10 mouse cellular contexts compared by ENCODE assay signal in genomic region chr17:36355343-36355742, GRCm38 (mm10). TPM values are rescaled to one million over a fixed set of nuclear protein-coding genes. Genes with fewer than 3 reads are reported as not detected.
DNase-seq lines count a peak whose midpoint lies in the region; ATAC-seq and TF ChIP-seq lines count a peak whose summit lies in the region.
"Not testable (repeated sequence)": the region's sequence is repeated elsewhere in the genome, so short reads cannot be mapped to it uniquely, and the experiment has no call there.
"Had no signal": no experiment of that assay in that cellular context is flagged by ENCODE, and none has a peak within 500 bp of the region (broad histone marks: within the 10 kb centered on the region; RNA-seq: fewer than 3 reads in every experiment).

No protein-coding gene starts in this region.

- not testable (repeated sequence) for H3K27me3 ChIP-seq in midbrain, embryonic 15.5 days (replicated peaks); small intestine, adult 2 months (ENCODE audit: control insufficient read depth, insufficient read depth, low read length)

- intact Hi-C loops in left cerebral cortex, postnatal 14 days (cut with DNase I): loop anchor here (2.0 to 10.0 kb wide), 4 partner anchors 48 to 849 kb away; partner anchors contain the start of gene Olfr94

- not testable (repeated sequence) for H3K36me3 ChIP-seq in midbrain, embryonic 15.5 days (replicated peaks); small intestine, adult 2 months (ENCODE audit: control insufficient read depth, insufficient read depth, low read length)

- ATAC-seq in granulocyte monocyte progenitor cell, adult 5-6 weeks (replicated peaks; ENCODE audit: poor library complexity, severe bottlenecking): peak; percentile 81
- ATAC-seq in midbrain, embryonic 15.5 days (replicated peaks): peak; percentile 79

- H3K9me3 ChIP-seq in midbrain, embryonic 15.5 days: not testable (repeated sequence)

- not testable (repeated sequence) for H3K4me1 ChIP-seq in midbrain, embryonic 15.5 days; small intestine, adult 2 months (ENCODE audit: control insufficient read depth, insufficient read depth, insufficient read length, low read length)

- not testable (repeated sequence) for H3K4me3 ChIP-seq in midbrain, embryonic 15.5 days; small intestine, adult 2 months (ENCODE audit: low read depth, low read length)

- not testable (repeated sequence) for H3K4me2 ChIP-seq in midbrain, embryonic 15.5 days

- peak; percentile 9 for DNase-seq in 3134 (ENCODE audit: extremely low read depth, insufficient read length, low spot score)
- DNase-seq in adrenal gland, postnatal 10 days: peak; percentile 66
- DNase-seq in embryo, embryonic 11.5 days (ENCODE audit: low read depth, low spot score): peak; percentile 11
- peak; percentile 74 for DNase-seq in kidney, adult 9 months
- DNase-seq in left cerebral cortex, postnatal 14 days (ENCODE audit: low spot score in 2 of 2): peak; percentile 82 to 92

- not testable (repeated sequence) for H3K27ac ChIP-seq in midbrain, embryonic 15.5 days; small intestine, adult 2 months (ENCODE audit: insufficient read depth, low read depth, low read length)

- peak; percentile 25; the same call in 1 of the 2 replicates for TF ChIP-seq CTCF in small intestine, adult 2 months (IDR thresholded peaks at IDR 0.05; ENCODE audit: extremely low read depth, insufficient read length, insufficient replicate concordance, low read depth, low read length)

- not testable (repeated sequence) for H3K9ac ChIP-seq in midbrain, embryonic 15.5 days

- TF ChIP-seq POLR2A in small intestine, adult 2 months (IDR thresholded peaks at IDR 0.05; ENCODE audit: low read depth, low read length): not testable (repeated sequence)

RNA-seq across cellular contexts. Expression of gene H2-M10.3, which starts 12.9 kb away (rescaled TPM):
- total RNA-seq in adrenal gland, postnatal 10 days (2021): not detected
- total RNA-seq in granulocyte monocyte progenitor cell, adult 5-6 weeks (2014; fragmentation: Nextera tagmentation): not detected in 2 replicates
- not detected in 2 replicates for total RNA-seq in granulocyte monocyte progenitor cell, adult 5-6 weeks (2017)
- not detected for total RNA-seq in left cerebral cortex, postnatal 14 days (2021)
- polyA plus RNA-seq in midbrain, embryonic 15.5 days (2015; fragmentation: Nextera tagmentation; extraction: Ambion mirVana): not detected in 2 replicates
- not detected in 2 replicates for polyA plus RNA-seq in small intestine, adult 2 months (2012; rRNA removed)
- polyA plus RNA-seq: C2C12; limb, embryonic 10.5 days had no signal

RNA-seq across cellular contexts. Expression of gene H2-M10.1, which starts 29.4 kb away (rescaled TPM):
- total RNA-seq in adrenal gland, postnatal 10 days (2021): not detected
- not detected in 2 replicates for total RNA-seq in granulocyte monocyte progenitor cell, adult 5-6 weeks (2014; fragmentation: Nextera tagmentation)
- total RNA-seq in granulocyte monocyte progenitor cell, adult 5-6 weeks (2017): not detected in 2 replicates
- total RNA-seq in left cerebral cortex, postnatal 14 days (2021): not detected
- polyA plus RNA-seq in midbrain, embryonic 15.5 days (2015; fragmentation: Nextera tagmentation; extraction: Ambion mirVana): not detected in 2 replicates
- not detected in 2 replicates for polyA plus RNA-seq in small intestine, adult 2 months (2012; rRNA removed)
- polyA plus RNA-seq: C2C12; limb, embryonic 10.5 days had no signal

Comparison
In these comparisons a context has a peak if more than half of its experiments do, and no peak if none do; other contexts are left out.
1. DNase-seq: peak in every context shown above with its lines; median percentile 87 in left cerebral cortex, postnatal 14 days; 74 in kidney, adult 9 months; 66 in adrenal gland, postnatal 10 days; 11 in embryo, embryonic 11.5 days; 9 in 3134.